Mouse (Mus musculus) heart, adult 10 weeks (tissue): Measurements from ENCODE around the gene Tex35. TPM values are rescaled to one million over a fixed set of nuclear protein-coding genes. Genes with fewer than 3 reads are reported as not detected.

Source experiments
- polyA plus RNA-seq: library from polyadenylated mRNA; stranded (reverse); fragments of 350-450 nt; fragmentation: Illumina TruSeq; extraction: RNeasy Lipid Tissue Mini Kit (QIAGEN cat#74804); gene quantifications from one replicate; pipeline ENCODE4 v1.2.3, GENCODE M21; 2014; ENCODE audit warnings: low read depth, low replicate concordance

Tex35 gene
- polyA plus RNA-seq = not detected

GRCm38 (mm10) chr1:157108580-157108979 lies at the start of gene Tex35:
Tex35 (minus strand) TSS chr1:157108680.

Other genes starting within 250 kb of the Tex35 start
- 7.8 TPM for gene Ralgps2, start 169.1 kb downstream of the Tex35 start, polyA plus RNA-seq